Mouse (Mus musculus): Measurements from ENCODE around the gene Nt5e. TPM values are rescaled to one million over a fixed set of nuclear protein-coding genes. Genes with fewer than 3 reads are reported as not detected.

Nt5e gene
- total RNA-seq, 2 experiments from 2014 or later: 1.6 to 1.7 TPM

GRCm38 (mm10) chr9:88379057-88379456 is 52.1 kb downstream of the Nt5e start:
- intact Hi-C loops (cut with DNase I): no loop called here
- DNase-seq: no peak

- intact Hi-C loops (cut with DNase I): loop anchor here (10.0 kb wide), 1 partner anchor 85 kb away; no protein-coding TSS in a partner anchor
- no peak for DNase-seq
These were observed 53.1 kb downstream of the Nt5e start for GRCm38 (mm10) chr9:88380076-88380475.

GRCm38 (mm10) chr9:88380542-88380941 is 53.5 kb downstream of the Nt5e start:
- intact Hi-C loops (cut with DNase I): loop anchor here (10.0 kb wide), 1 partner anchor 84 kb away; no protein-coding TSS in a partner anchor
- DNase-seq: no peak

DNA sequence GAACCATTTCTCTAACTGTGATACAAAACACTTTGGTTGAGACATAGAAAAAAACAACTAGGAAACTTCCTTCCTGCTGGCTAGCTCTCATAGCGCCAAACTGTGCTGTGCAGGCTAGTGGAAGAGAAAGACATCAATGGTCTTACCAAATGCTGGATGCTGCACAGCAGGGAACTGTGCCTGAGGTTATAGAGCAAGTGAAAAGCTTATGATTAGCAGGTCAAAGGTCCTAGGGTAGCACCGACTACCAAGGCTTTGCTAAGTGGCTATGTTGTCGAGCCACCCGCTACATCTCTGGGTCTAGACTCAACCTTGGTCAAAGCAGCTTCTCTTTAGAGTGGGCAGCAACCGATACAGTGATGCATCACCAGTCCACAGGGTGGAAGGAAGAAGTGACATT is 61.8 kb downstream of the Nt5e start:
- intact Hi-C loops (cut with DNase I): loop anchor here (10.0 kb wide), 1 partner anchor 76 kb away; no protein-coding TSS in a partner anchor
- DNase-seq: no peak

DNA sequence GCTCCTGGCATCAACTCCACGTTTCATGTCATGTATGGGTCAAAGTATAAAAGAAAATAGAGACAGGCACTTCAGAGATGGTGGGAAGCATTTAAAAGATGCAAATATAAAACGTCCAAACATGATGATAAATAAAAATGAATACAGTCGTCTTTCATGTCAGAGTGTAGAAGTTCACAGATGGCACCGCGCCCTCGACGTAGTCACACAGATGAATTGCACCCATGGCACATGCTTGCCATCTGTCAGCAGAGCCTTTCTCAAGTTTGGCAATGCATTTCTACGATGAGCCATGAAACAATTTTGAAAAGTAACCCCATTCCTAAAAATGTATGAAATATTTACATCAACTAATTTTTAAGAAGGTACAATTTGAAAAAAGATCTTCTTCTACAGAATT is 67.9 kb downstream of the Nt5e start:
- intact Hi-C loops (cut with DNase I): no loop called here

GRCm38 (mm10) chr9:88398461-88398860 is 71.5 kb downstream of the Nt5e start:
- DNase-seq: no peak
- intact Hi-C loops (cut with DNase I): loop anchor here (2.0 kb wide), 1 partner anchor 156 kb away; no protein-coding TSS in a partner anchor

More for the DNA sequence above, 67.9 kb downstream of the Nt5e start:
- no peak for DNase-seq

DNA sequence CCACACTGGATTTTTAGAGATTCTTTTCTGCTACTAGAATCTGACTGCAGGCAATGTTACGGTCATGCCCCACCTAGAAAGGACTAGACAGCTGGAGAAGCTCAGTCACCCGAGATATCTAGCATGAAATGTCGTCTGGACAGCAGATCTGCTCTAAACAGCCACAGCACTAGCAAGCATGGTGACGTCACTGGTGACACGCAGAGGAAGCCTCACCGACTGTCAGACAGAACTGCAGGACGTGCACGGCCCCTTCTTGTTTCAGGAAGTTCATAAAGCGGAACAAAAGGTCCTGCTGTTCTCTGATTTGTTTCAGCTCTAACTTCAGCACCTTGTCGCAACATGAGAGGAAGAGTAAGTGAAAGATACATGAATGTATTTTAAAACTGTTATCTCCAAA is 77.1 kb downstream of the Nt5e start:
- DNase-seq: no peak
- intact Hi-C loops (cut with DNase I): no loop called here

DNA sequence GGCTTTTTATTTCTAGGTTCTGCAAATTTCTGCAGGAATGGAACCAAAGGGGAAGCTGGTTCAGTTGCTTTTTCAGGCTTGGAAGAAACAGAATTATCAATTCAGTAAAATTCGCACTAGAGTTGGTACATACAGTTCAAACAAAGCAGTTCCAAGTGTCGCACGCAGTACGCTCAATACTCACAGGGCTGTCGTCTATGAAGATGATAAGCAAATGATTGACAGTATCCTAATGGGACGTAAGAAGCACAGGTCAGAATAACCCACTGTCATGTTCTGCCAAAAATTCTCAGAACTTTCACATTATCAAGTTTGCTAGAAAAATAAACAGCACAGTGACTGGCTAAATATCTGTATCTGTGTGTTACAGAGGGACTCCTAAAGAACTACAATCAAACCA is 77.5 kb downstream of the Nt5e start:
- no peak for DNase-seq
- intact Hi-C loops (cut with DNase I): no loop called here

GRCm38 (mm10) chr9:88409978-88410377 is 83.0 kb downstream of the Nt5e start:
- intact Hi-C loops (cut with DNase I): no loop called here
- DNase-seq: no peak

- no peak for DNase-seq
- intact Hi-C loops (cut with DNase I): no loop called here
These were observed 89.8 kb downstream of the Nt5e start for GRCm38 (mm10) chr9:88416752-88417151.

Other genes starting within 250 kb of the Nt5e start
- gene Snx14, start 111.8 kb downstream of the Nt5e start, total RNA-seq (2021): 10 to 100 TPM in 1 of 2 experiments, 1 to 10 TPM in 1; 9.9 to 11.9 TPM
- gene Gm20537, start 129.4 kb downstream of the Nt5e start, total RNA-seq (2021): under 1 TPM; 0.44 to 0.77 TPM
- 10 to 100 TPM; 34.9 to 55.0 TPM for gene Syncrip, start 155.4 kb downstream of the Nt5e start, total RNA-seq (2021)
- 1 to 10 TPM; 9.4 TPM for gene Zfp949, start 220.8 kb downstream of the Nt5e start, total RNA-seq (2021)

Data from gastrocnemius, postnatal 36 days (tissue).